Mouse (Mus musculus) retina, postnatal 1 day (tissue): ENCODE measurements around the gene Clmp.
"Not testable (repeated sequence)": the region's sequence is repeated elsewhere in the genome, so short reads cannot be mapped to it uniquely, and the experiment has no call there.

Source experiments
- DNase-seq: peaks from one replicate; pipeline ENCODE4 v3.0.0-alpha.2; 2012

Gene Clmp

GRCm38 (mm10) chr9:40731591-40732048 is 45.9 kb downstream of the Clmp start:
- no peak for DNase-seq

- DNase-seq, result peak; percentile 69
Observed at GRCm38 (mm10) chr9:40732302-40732701, 46.5 kb downstream of the Clmp start.

GRCm38 (mm10) chr9:40737117-40737516 is 51.4 kb downstream of the Clmp start:
- no peak for DNase-seq

GRCm38 (mm10) chr9:40743525-40744034 is 57.8 kb downstream of the Clmp start:
- DNase-seq, result no peak

- no peak for DNase-seq
Observed at GRCm38 (mm10) chr9:40744233-40744632, 58.5 kb downstream of the Clmp start.

GRCm38 (mm10) chr9:40746796-40747195 is 61.0 kb downstream of the Clmp start:
- DNase-seq, result no peak

- no peak for DNase-seq
Observed at GRCm38 (mm10) chr9:40747249-40747648, 61.5 kb downstream of the Clmp start.

- peak; percentile 79 for DNase-seq
Observed at GRCm38 (mm10) chr9:40749832-40750620, 64.3 kb downstream of the Clmp start.

GRCm38 (mm10) chr9:40751749-40752148 is 66.0 kb downstream of the Clmp start:
- DNase-seq, result no peak

- DNase-seq, result peak; percentile 83
Observed at GRCm38 (mm10) chr9:40756401-40756800, 70.6 kb downstream of the Clmp start.

GRCm38 (mm10) chr9:40757105-40757626 is 71.4 kb downstream of the Clmp start:
- peak; percentile 76 for DNase-seq

GRCm38 (mm10) chr9:40757685-40758270 is 72.0 kb downstream of the Clmp start:
- DNase-seq, result peak; percentile 87

GRCm38 (mm10) chr9:40762354-40762753 is 76.6 kb downstream of the Clmp start:
- no peak for DNase-seq

- no peak for DNase-seq
Observed at GRCm38 (mm10) chr9:40764887-40765580, 79.3 kb downstream of the Clmp start.

GRCm38 (mm10) chr9:40765581-40765940 is 79.8 kb downstream of the Clmp start:
- no peak for DNase-seq

- no peak for DNase-seq
Observed at GRCm38 (mm10) chr9:40766058-40766605, 80.4 kb downstream of the Clmp start.

GRCm38 (mm10) chr9:40767946-40768345 is 82.2 kb downstream of the Clmp start:
- no peak for DNase-seq

GRCm38 (mm10) chr9:40772246-40772645 is 86.5 kb downstream of the Clmp start:
- no peak for DNase-seq

- not testable (repeated sequence) for DNase-seq
Observed at GRCm38 (mm10) chr9:40773142-40773541, 87.4 kb downstream of the Clmp start.

GRCm38 (mm10) chr9:40773869-40774268 is 88.1 kb downstream of the Clmp start:
- DNase-seq, result no peak

- no peak for DNase-seq
Observed at GRCm38 (mm10) chr9:40776044-40776443, 90.3 kb downstream of the Clmp start.

- DNase-seq, result no peak
Observed at GRCm38 (mm10) chr9:40776459-40777248, 90.9 kb downstream of the Clmp start.
